Mouse (Mus musculus) cerebral cortex, adult 2 months (tissue): Measurements from ENCODE around the gene D6Ertd527e.

Experiments
- WGBS: fragments of 180-500 bp; shearing (Covaris S2); methylation state at CpG from one replicate; pipeline ENCODE4 v1.1.7; 2018; 5-methylcytosine and 5-hydroxymethylcytosine counted together

D6Ertd527e gene

GRCm38 (mm10) chr6:87104123-87104796 is at the start of gene D6Ertd527e:
TSS of gene D6Ertd527e (plus strand) at chr6:87104746.
- WGBS = 93% methylated on average over 11 of the region's 11 CpGs

GRCm38 (mm10) chr6:87059754-87060153 is 44.8 kb upstream of the D6Ertd527e start:
- 98% methylated on average over 1 of the region's 1 CpGs for WGBS

GRCm38 (mm10) chr6:87063586-87063985 is 41.0 kb upstream of the D6Ertd527e start:
- 93% methylated on average over 4 of the region's 4 CpGs for WGBS

- WGBS = 92% methylated on average over 2 of the region's 2 CpGs
Observed at GRCm38 (mm10) chr6:87068209-87068608, 36.3 kb upstream of the D6Ertd527e start.

GRCm38 (mm10) chr6:87069195-87069900 is 35.2 kb upstream of the D6Ertd527e start:
- 75% methylated on average over 7 of the region's 7 CpGs for WGBS

GRCm38 (mm10) chr6:87070641-87071040 is 33.9 kb upstream of the D6Ertd527e start:
- WGBS = 93% methylated on average over 4 of the region's 4 CpGs

GRCm38 (mm10) chr6:87072759-87073158 is 31.8 kb upstream of the D6Ertd527e start:
- WGBS = 90% methylated on average over 4 of the region's 4 CpGs

- 65% methylated on average over 3 of the region's 3 CpGs for WGBS
Observed at GRCm38 (mm10) chr6:87075092-87075685, 29.4 kb upstream of the D6Ertd527e start.

GRCm38 (mm10) chr6:87079457-87079856 is 25.1 kb upstream of the D6Ertd527e start:
- 66% methylated on average over 4 of the region's 4 CpGs for WGBS

GRCm38 (mm10) chr6:87085026-87085425 is 19.5 kb upstream of the D6Ertd527e start:
- 87% methylated on average over 6 of the region's 6 CpGs for WGBS

GRCm38 (mm10) chr6:87088356-87088755 is 16.2 kb upstream of the D6Ertd527e start:
- WGBS = 81% methylated on average over 5 of the region's 5 CpGs

- 90% methylated on average over 3 of the region's 3 CpGs for WGBS
Observed at GRCm38 (mm10) chr6:87090877-87091276, 13.7 kb upstream of the D6Ertd527e start.

- 89% methylated on average over 5 of the region's 5 CpGs for WGBS
Observed at GRCm38 (mm10) chr6:87092476-87092875, 12.1 kb upstream of the D6Ertd527e start.

- 89% methylated on average over 8 of the region's 8 CpGs for WGBS
Observed at GRCm38 (mm10) chr6:87093631-87094030, 10.9 kb upstream of the D6Ertd527e start.

GRCm38 (mm10) chr6:87099261-87099660 is 5.3 kb upstream of the D6Ertd527e start:
- WGBS = 26% methylated on average over 3 of the region's 3 CpGs

- WGBS = 35% methylated on average over 7 of the region's 7 CpGs
Observed at GRCm38 (mm10) chr6:87099671-87100296, 4.8 kb upstream of the D6Ertd527e start.

- WGBS = 83% methylated on average over 9 of the region's 9 CpGs
Observed at GRCm38 (mm10) chr6:87100297-87101020, 4.1 kb upstream of the D6Ertd527e start.

GRCm38 (mm10) chr6:87101281-87101954 is 3.1 kb upstream of the D6Ertd527e start:
- WGBS = 6% methylated on average over 12 of the region's 12 CpGs

GRCm38 (mm10) chr6:87101955-87102353 is 2.6 kb upstream of the D6Ertd527e start:
- WGBS = 15% methylated on average over 4 of the region's 4 CpGs

- WGBS = 35% methylated on average over 7 of the region's 7 CpGs
Observed at GRCm38 (mm10) chr6:87102421-87102911, 2.1 kb upstream of the D6Ertd527e start.

GRCm38 (mm10) chr6:87103314-87103713 is 1.2 kb upstream of the D6Ertd527e start:
- 90% methylated on average over 1 of the region's 1 CpGs for WGBS
